Mouse (Mus musculus) embryonic stem cell, embryonic (primary cell): ENCODE data around the gene Pacsin2.

ENCODE experiments used
- CTCF ChIA-PET, 4 experiments: fragments of 300-600 bp in 2 of 4; fragments of 350-600 bp in 2 of 4; sonication (Branson Sonifier 250); formaldehyde crosslinking; loops; one replicate each; lab custom pipeline; 2022; ENCODE audit warnings: inconsistent platforms in 2 of 4; lab: Charles Lee
- POLR2A ChIA-PET, 4 experiments: fragments of 300-600 bp in 2 of 4; fragments of 350-600 bp in 2 of 4; sonication (Branson Sonifier 250); formaldehyde crosslinking; loops; one replicate each; lab custom pipeline; 2022; ENCODE audit warnings: antibody characterized with exemption in 4 of 4, inconsistent platforms in 1 of 4; lab: Charles Lee

Pacsin2 gene

GRCm38 (mm10) chr15:83332373-83332772 lies 132.0 kb downstream of the Pacsin2 start:
- ChIA-PET CTCF (interaction anchor here in 3 of 4 experiments (0.6 to 3.2 kb wide), 41 partner anchors 10 to 327 kb away, joined by 3 to 21 read pairs (median 3); partner anchors contain the start of genes Poldip3 (in 1 of the 3) and Ttll1 (in 1 of the 3)), POLR2A (interaction anchor here (0.6 to 3.4 kb wide), 22 partner anchors 10 to 232 kb away, joined by 3 to 22 read pairs (median 4); partner anchors contain the start of genes Poldip3 (in 3 of the 4) and Pacsin2 (in 1 of the 4))

- CTCF ChIA-PET, result interaction anchor here in 1 of 4 experiments (0.6 kb wide), 1 partner anchor 155 kb away, joined by 4 read pairs; no protein-coding TSS in a partner anchor
- POLR2A ChIA-PET, result interaction anchor here in 3 of 4 experiments (0.7 to 4.5 kb wide), 17 partner anchors 8 to 206 kb away, joined by 3 to 24 read pairs (median 4); partner anchors contain the start of gene Poldip3 (in 2 of the 3)
These were observed 135.5 kb downstream of the Pacsin2 start for GRCm38 (mm10) chr15:83328952-83329351.
